Mouse (Mus musculus): ENCODE measurements around the gene Itga10. TPM values are rescaled to one million over a fixed set of nuclear protein-coding genes. Genes with fewer than 3 reads are reported as not detected.
"Not testable (repeated sequence)": the region's sequence is repeated elsewhere in the genome, so short reads cannot be mapped to it uniquely, and the experiment has no call there.

Itga10 gene
- polyA plus RNA-seq, 1 experiment from 2014 or later, result 0.84 TPM

- ATAC-seq (ENCODE audit: low FRiP score), result no peak
- Histone ChIP-seq H3K4me1 (peaks cover 20% of the 10 kb centered on the region), H3K9ac (no peak overlapping the region), H3K27ac (no peak overlapping the region), H3K4me2 (no peak overlapping the region), H3K27me3 (no peaks in the 10 kb centered on the region), H3K9me3 (no peaks in the 10 kb centered on the region), H3K36me3 (replicated peaks) (peaks cover 30% of the 10 kb centered on the region), H3K4me3 (replicated peaks) (no peak overlapping the region)
- 85% methylated on average over 1 of the region's 1 CpGs for WGBS
Observed at GRCm38 (mm10) chr3:96639219-96639618, 6.2 kb upstream of the Itga10 start.

GRCm38 (mm10) chr3:96647365-96647764, 2.0 kb downstream of the Itga10 start:
- WGBS, result 89% methylated on average over 3 of the region's 3 CpGs
- Histone ChIP-seq H3K27me3 (no peaks in the 10 kb centered on the region), H3K9ac (no peak overlapping the region), H3K4me2 (no peak overlapping the region), H3K9me3 (no peaks in the 10 kb centered on the region), H3K27ac (no peak overlapping the region), H3K4me3 (replicated peaks) (no peak overlapping the region), H3K36me3 (replicated peaks) (peaks cover 18% of the 10 kb centered on the region), H3K4me1 (no peaks in the 10 kb centered on the region)
- no peak for ATAC-seq (ENCODE audit: low FRiP score)

- Histone ChIP-seq H3K4me3 (replicated peaks) (no peak overlapping the region), H3K4me1 (peaks cover 12% of the 10 kb centered on the region), H3K9me3 (no peaks in the 10 kb centered on the region), H3K27ac (no peak overlapping the region), H3K4me2 (no peak overlapping the region), H3K27me3 (peaks cover 4% of the 10 kb centered on the region; the same call in 1 of the 2 replicates), H3K9ac (no peak overlapping the region), H3K36me3 (replicated peaks) (no peaks in the 10 kb centered on the region)
- no peak for ATAC-seq (ENCODE audit: low FRiP score)
- 90% methylated on average over 2 of the region's 2 CpGs for WGBS
Observed at GRCm38 (mm10) chr3:96660901-96661300, 15.5 kb downstream of the Itga10 start.

DNA sequence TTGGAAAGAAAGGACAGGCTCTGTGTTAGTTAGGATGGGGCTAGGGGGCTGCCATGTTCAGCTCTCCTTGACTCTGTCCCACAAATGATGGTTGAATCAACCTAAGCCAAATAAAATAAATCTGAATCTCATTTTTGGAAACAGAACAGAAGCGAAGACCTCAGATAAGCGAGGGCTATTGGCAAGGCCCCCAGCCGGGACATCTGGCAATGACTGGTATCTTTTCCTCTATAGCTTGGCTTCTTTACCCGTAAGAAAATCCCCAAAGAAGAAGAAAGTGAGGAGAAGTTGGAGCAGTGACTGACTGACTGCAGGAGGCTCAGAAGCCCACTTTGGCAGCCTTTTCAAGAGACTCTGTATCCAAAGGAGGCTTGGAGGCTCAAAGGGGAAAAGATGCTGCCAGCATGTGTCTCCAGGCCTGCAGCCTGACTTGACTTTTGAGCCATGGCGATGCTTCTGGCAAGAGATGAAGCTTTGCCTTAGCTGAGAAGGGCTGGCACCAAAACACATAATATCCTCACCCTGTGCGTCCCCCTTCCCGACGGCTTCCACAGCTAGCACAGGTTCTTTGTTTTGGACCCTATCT, 17.4 kb downstream of the Itga10 start:
- H3K27ac ChIP-seq, result no peak overlapping the region
- peak overlapping the region; percentile 49; the same call in 1 of the 2 replicates for H3K9ac ChIP-seq
- no peaks in the 10 kb centered on the region for H3K36me3 ChIP-seq (replicated peaks)
- 43% methylated on average over 8 of the region's 8 CpGs for WGBS
- H3K4me1 ChIP-seq, result peaks cover 12% of the 10 kb centered on the region
- peaks cover 4% of the 10 kb centered on the region; the same call in 1 of the 2 replicates for H3K27me3 ChIP-seq
- H3K9me3 ChIP-seq, result no peaks in the 10 kb centered on the region
- H3K4me2 ChIP-seq, result peak overlapping the region; percentile 55
- H3K4me3 ChIP-seq (replicated peaks), result peak overlapping the region; percentile 28
- ATAC-seq (ENCODE audit: low FRiP score), result no peak

GRCm38 (mm10) chr3:96663432-96664239, 18.3 kb downstream of the Itga10 start:
- Histone ChIP-seq H3K9ac (peak overlapping the region; percentile 49), H3K27me3 (peaks cover 4% of the 10 kb centered on the region; the same call in 1 of the 2 replicates), H3K27ac (0 out of 2 replicates have a peak overlapping the region, but pooled peaks have one; percentile 16), H3K9me3 (no peaks in the 10 kb centered on the region), H3K36me3 (replicated peaks) (no peaks in the 10 kb centered on the region), H3K4me1 (peaks cover 12% of the 10 kb centered on the region), H3K4me3 (replicated peaks) (peak overlapping the region; percentile 28), H3K4me2 (peak overlapping the region; percentile 55)
- 5% methylated on average over 17 of the region's 18 CpGs for WGBS
- ATAC-seq (ENCODE audit: low FRiP score), result peak; percentile 81

GRCm38 (mm10) chr3:96665732-96666363, 20.5 kb downstream of the Itga10 start:
- not testable (repeated sequence) for H3K36me3 ChIP-seq (replicated peaks); H3K9ac ChIP-seq; H3K9me3 ChIP-seq; H3K4me2 ChIP-seq; ATAC-seq (ENCODE audit: low FRiP score); H3K27me3 ChIP-seq; H3K4me3 ChIP-seq (replicated peaks); H3K27ac ChIP-seq
- 88% methylated on average over 7 of the region's 7 CpGs for WGBS
- H3K4me1 ChIP-seq, result peaks cover 15% of the 10 kb centered on the region

GRCm38 (mm10) chr3:96666916-96667315, 21.5 kb downstream of the Itga10 start:
- Histone ChIP-seq H3K9ac (no peak overlapping the region), H3K4me2 (no peak overlapping the region), H3K9me3 (no peaks in the 10 kb centered on the region), H3K36me3 (replicated peaks) (no peaks in the 10 kb centered on the region), H3K27ac (no peak overlapping the region), H3K4me1 (peaks cover 15% of the 10 kb centered on the region), H3K27me3 (peaks cover 16% of the 10 kb centered on the region), H3K4me3 (replicated peaks) (no peak overlapping the region)
- 100% methylated on average over 5 of the region's 5 CpGs for WGBS
- no peak for ATAC-seq (ENCODE audit: low FRiP score)

DNA sequence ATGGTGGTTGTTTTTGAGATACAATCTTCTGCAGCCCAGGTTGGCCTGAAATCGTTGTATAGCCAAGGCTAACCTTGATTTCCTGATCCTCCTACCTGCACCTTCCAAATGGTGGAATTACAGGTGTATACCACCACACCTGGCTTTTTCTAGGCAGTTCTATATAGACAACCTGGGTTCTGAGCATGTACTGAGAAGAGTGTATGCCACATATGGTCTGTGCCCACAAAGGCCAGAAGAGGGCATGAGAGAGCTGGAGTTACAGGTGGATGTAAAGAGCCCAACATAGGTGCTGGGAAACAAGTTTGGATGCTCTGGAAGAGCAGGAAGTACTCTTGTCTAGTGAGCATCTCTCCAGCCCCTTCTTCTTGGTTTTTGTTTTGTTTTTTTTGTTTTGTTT, 21.9 kb downstream of the Itga10 start:
- Histone ChIP-seq H3K27ac (no peak overlapping the region), H3K4me1 (peaks cover 15% of the 10 kb centered on the region), H3K9ac (no peak overlapping the region), H3K4me2 (no peak overlapping the region), H3K9me3 (no peaks in the 10 kb centered on the region), H3K27me3 (peaks cover 16% of the 10 kb centered on the region), H3K36me3 (replicated peaks) (no peaks in the 10 kb centered on the region), H3K4me3 (replicated peaks) (no peak overlapping the region)
- ATAC-seq (ENCODE audit: low FRiP score), result no peak
- WGBS, result 43% methylated on average over 1 of the region's 1 CpGs

DNA sequence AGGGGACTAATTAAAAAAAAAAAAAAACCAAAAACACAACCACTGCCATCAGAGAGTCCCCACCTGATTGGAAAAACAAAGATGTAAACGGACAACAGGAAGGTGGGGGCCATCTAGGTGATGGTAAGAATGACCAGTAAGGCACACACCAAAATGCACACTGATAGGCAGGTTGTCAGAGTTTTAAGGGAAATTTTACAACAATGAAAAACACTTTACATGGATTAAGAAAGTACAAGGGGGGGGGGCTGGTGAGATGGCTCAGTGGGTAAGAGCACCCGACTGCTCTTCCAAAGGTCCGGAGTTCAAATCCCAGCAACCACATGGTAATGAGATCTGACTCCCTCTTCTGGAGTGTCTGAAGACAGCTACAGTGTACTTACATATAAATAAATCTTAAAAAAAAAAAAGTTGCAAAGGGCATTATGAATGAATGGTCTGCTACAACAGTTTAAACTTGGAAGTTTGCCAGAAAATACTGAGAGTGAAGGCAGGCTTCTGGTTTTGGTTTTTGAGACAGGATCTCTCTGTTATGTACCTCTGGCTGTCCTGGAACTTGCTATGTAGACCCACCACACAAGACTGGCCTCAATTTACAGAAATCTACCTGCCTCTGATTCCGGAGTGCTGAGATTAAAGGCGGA, 23.2 kb downstream of the Itga10 start:
- ATAC-seq (ENCODE audit: low FRiP score), result no peak
- no peak overlapping the region for H3K27ac ChIP-seq
- H3K9me3 ChIP-seq, result no peaks in the 10 kb centered on the region
- no peaks in the 10 kb centered on the region for H3K36me3 ChIP-seq (replicated peaks)
- H3K4me1 ChIP-seq, result peaks cover 7% of the 10 kb centered on the region
- H3K4me2 ChIP-seq, result no peak overlapping the region
- 93% methylated on average over 5 of the region's 5 CpGs for WGBS
- H3K27me3 ChIP-seq, result peaks cover 16% of the 10 kb centered on the region
- no peak overlapping the region for H3K4me3 ChIP-seq (replicated peaks)
- H3K9ac ChIP-seq, result no peak overlapping the region

- peak within 1 kb of the TSS; percentile 77 for H3K4me2 ChIP-seq
- peak; percentile 84 for ATAC-seq (ENCODE audit: low FRiP score)
- 5% methylated on average over 35 of the region's 35 CpGs for WGBS
- no peaks in the 10 kb centered on the region for H3K9me3 ChIP-seq
- no peaks in the 10 kb centered on the region for H3K36me3 ChIP-seq (replicated peaks)
- peak within 1 kb of the TSS; percentile 49 for H3K9ac ChIP-seq
- H3K4me3 ChIP-seq (replicated peaks), result peak within 1 kb of the TSS; percentile 40
- peaks cover 3% of the 10 kb centered on the region; the same call in 1 of the 2 replicates for H3K4me1 ChIP-seq
- no peak within 1 kb of the TSS for H3K27ac ChIP-seq
- peaks cover 12% of the 10 kb centered on the region for H3K27me3 ChIP-seq
Observed at GRCm38 (mm10) chr3:96669727-96670468, 24.5 kb downstream of the Itga10 start, which contains the start of gene Ankrd35. Gene Ankrd35, plus strand, starts transcription at chr3:96670131.

GRCm38 (mm10) chr3:96671519-96671918, 26.1 kb downstream of the Itga10 start:
- ATAC-seq (ENCODE audit: low FRiP score), result no peak

More at GRCm38 (mm10) chr3:96671519-96671918, 26.1 kb downstream of the Itga10 start:
- no peak overlapping the region for H3K4me2 ChIP-seq
- H3K36me3 ChIP-seq (replicated peaks), result no peaks in the 10 kb centered on the region
- 90% methylated on average over 5 of the region's 5 CpGs for WGBS
- H3K4me3 ChIP-seq (replicated peaks), result no peak overlapping the region
- H3K27me3 ChIP-seq, result peaks cover 12% of the 10 kb centered on the region
- no peak overlapping the region for H3K9ac ChIP-seq
- peaks cover 8% of the 10 kb centered on the region for H3K4me1 ChIP-seq
- H3K27ac ChIP-seq, result no peak overlapping the region
- no peaks in the 10 kb centered on the region for H3K9me3 ChIP-seq

All from forebrain, embryonic 12.5 days (tissue).